Mouse (Mus musculus) cortical plate, adult 2 months (tissue): ENCODE results near the gene Ift140.

Experiments
- CTCF ChIP-seq: fragments of 200-500 bp; IDR thresholded peaks from 2 replicates; pipeline ENCODE4 v1.5.1; 2011; ENCODE audit warnings: mild to moderate bottlenecking, control low read depth, low read length; ENCODE audit not compliant: insufficient read depth; ENCODE audit errors: extremely low read depth
- POLR2A ChIP-seq: fragments of 200-500 bp; IDR thresholded peaks from 2 replicates; pipeline ENCODE4 v1.6.1; 2011; ENCODE audit warnings: mild to moderate bottlenecking, low read length, control low read depth; ENCODE audit not compliant: insufficient read depth; ENCODE audit errors: extremely low read depth

DNA sequence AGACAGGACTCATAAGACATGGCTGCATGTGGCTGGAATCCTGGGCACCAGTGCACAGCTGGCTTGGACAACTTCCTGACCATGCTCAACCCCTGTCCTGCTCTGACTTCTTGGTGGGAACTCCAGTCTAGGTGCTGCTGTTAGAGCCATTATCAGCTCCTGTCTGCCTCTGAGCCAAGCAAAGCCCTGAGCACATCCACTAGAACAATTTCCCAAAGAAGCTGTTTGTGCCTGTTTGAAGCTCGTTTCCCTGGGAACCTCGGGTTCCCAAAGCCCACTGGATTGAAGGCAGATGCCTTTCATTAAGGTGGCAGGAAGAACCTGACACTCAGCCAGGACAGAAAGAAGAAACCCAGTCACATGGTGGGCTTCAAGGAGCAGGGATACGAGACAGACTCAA, 104.5 kb downstream of the Ift140 start, which contains the start of gene Ptx4:
- no peak for TF ChIP-seq POLR2A
- TF ChIP-seq CTCF, result no peak
